In genomic region chr1:152590321-152590720, GRCm38 (mm10) we compare ENCODE assay signal across 18 mouse cellular contexts.
DNase-seq lines count a peak whose midpoint lies in the region; ATAC-seq and TF ChIP-seq lines count a peak whose summit lies in the region.
"Had no signal": no experiment of that assay in that cellular context is flagged by ENCODE, and none has a peak within 500 bp of the region (broad histone marks: within the 10 kb centered on the region; RNA-seq: fewer than 3 reads in every experiment).

No protein-coding gene starts in this region.

- no peak for DNase-seq in heart, adult 9 months (ENCODE audit: low spot score in 2 of 2)
- no peak for DNase-seq in lung, embryonic 14.5 days
- no peak for DNase-seq in lung, postnatal 14 days
- peak; percentile 57 for DNase-seq in embryo, embryonic 11 days
- DNase-seq in limb, embryonic 10.5 days (ENCODE audit: low spot score) = peak; percentile 55
- DNase-seq in stomach, postnatal 0 days (ENCODE audit: low spot score) = no peak
- no peak for DNase-seq in gastrocnemius, postnatal 36 days
- DNase-seq: cerebellum, adult 11 months; kidney, adult 9 months; midbrain, embryonic 14.5 days; right cerebral cortex, postnatal 4 days; thymus, postnatal 25 days had no signal

- no peak overlapping the region for H3K9ac ChIP-seq in heart, embryonic 12.5 days
- H3K9ac ChIP-seq in lung, embryonic 14.5 days = no peak overlapping the region
- no peak overlapping the region for H3K9ac ChIP-seq in stomach, postnatal 0 days (ENCODE audit: low read length)
- H3K9ac ChIP-seq: embryonic facial prominence, embryonic 15.5 days; liver, embryonic 12.5 days had no signal

- no peaks in the 10 kb centered on the region for H3K9me3 ChIP-seq in heart, embryonic 12.5 days (replicated peaks)
- H3K9me3 ChIP-seq in lung, embryonic 14.5 days (ENCODE audit: low read depth, low read length) = no peaks in the 10 kb centered on the region
- H3K9me3 ChIP-seq in limb, embryonic 10.5 days (replicated peaks) = no peaks in the 10 kb centered on the region
- H3K9me3 ChIP-seq in stomach, postnatal 0 days (ENCODE audit: control insufficient read depth, low read length) = no peaks in the 10 kb centered on the region
- H3K9me3 ChIP-seq: embryonic facial prominence, embryonic 15.5 days; liver, embryonic 12.5 days had no signal

- H3K36me3 ChIP-seq in heart, embryonic 12.5 days = peaks cover 18% of the 10 kb centered on the region
- H3K36me3 ChIP-seq in lung, embryonic 14.5 days (ENCODE audit: insufficient read depth) = 0 out of 2 replicates have a peak, but pooled peaks cover 4% of the 10 kb centered on the region
- peaks cover 25% of the 10 kb centered on the region for H3K36me3 ChIP-seq in limb, embryonic 10.5 days
- no peaks in the 10 kb centered on the region for H3K36me3 ChIP-seq in stomach, postnatal 0 days (ENCODE audit: control insufficient read depth, insufficient read depth, low read length)
- H3K36me3 ChIP-seq: embryonic facial prominence, embryonic 15.5 days; liver, embryonic 12.5 days had no signal

- TF ChIP-seq CTCF in lung, embryonic 14.5 days (IDR thresholded peaks at IDR 0.05; ENCODE audit: low read depth) = no peak
- TF ChIP-seq CTCF in stomach, postnatal 0 days (IDR thresholded peaks at IDR 0.05; ENCODE audit: low read depth) = no peak

- no peaks in the 10 kb centered on the region for H3K27me3 ChIP-seq in heart, embryonic 12.5 days (replicated peaks)
- no peaks in the 10 kb centered on the region for H3K27me3 ChIP-seq in lung, embryonic 14.5 days (ENCODE audit: insufficient read depth, low read length)
- no peaks in the 10 kb centered on the region for H3K27me3 ChIP-seq in limb, embryonic 10.5 days (ENCODE audit: low read depth, poor library complexity, severe bottlenecking)
- H3K27me3 ChIP-seq in stomach, postnatal 0 days (ENCODE audit: control insufficient read depth, insufficient read depth, low read length) = no peaks in the 10 kb centered on the region
- H3K27me3 ChIP-seq: embryonic facial prominence, embryonic 15.5 days had no signal

- H3K27ac ChIP-seq in heart, embryonic 12.5 days (ENCODE audit: poor library complexity, severe bottlenecking) = 0 out of 2 replicates have a peak overlapping the region, but pooled peaks have one; percentile 73
- H3K27ac ChIP-seq in lung, embryonic 14.5 days (ENCODE audit: low read depth) = peak overlapping the region; percentile 48; the same call in 1 of the 2 replicates
- peak overlapping the region; percentile 58 for H3K27ac ChIP-seq in limb, embryonic 10.5 days
- no peak overlapping the region for H3K27ac ChIP-seq in stomach, postnatal 0 days (replicated peaks)
- H3K27ac ChIP-seq: liver, embryonic 12.5 days; macrophage had no signal

- no peak for TF ChIP-seq EP300 in stomach, postnatal 0 days (optimal IDR thresholded peaks at IDR 0.05)

- H3K4me2 ChIP-seq in heart, embryonic 12.5 days = no peak overlapping the region
- no peak overlapping the region for H3K4me2 ChIP-seq in lung, embryonic 14.5 days
- H3K4me2 ChIP-seq in stomach, postnatal 0 days (replicated peaks; ENCODE audit: low read depth) = no peak overlapping the region
- H3K4me2 ChIP-seq: embryonic facial prominence, embryonic 15.5 days had no signal

- 82% methylated on average over 5 of the region's 5 CpGs for WGBS in heart, embryonic 12.5 days
- WGBS in lung, embryonic 14.5 days = 77% methylated on average over 5 of the region's 5 CpGs
- 59% methylated on average over 5 of the region's 5 CpGs for WGBS in limb, embryonic 10.5 days
- WGBS in stomach, postnatal 0 days = 66% methylated on average over 5 of the region's 5 CpGs

- peaks cover 78% of the 10 kb centered on the region for H3K4me1 ChIP-seq in heart, embryonic 12.5 days (replicated peaks)
- peaks cover 17% of the 10 kb centered on the region for H3K4me1 ChIP-seq in lung, embryonic 14.5 days (ENCODE audit: insufficient read depth)
- peaks cover 72% of the 10 kb centered on the region for H3K4me1 ChIP-seq in limb, embryonic 10.5 days
- H3K4me1 ChIP-seq in stomach, postnatal 0 days (replicated peaks; ENCODE audit: control insufficient read depth, insufficient read depth) = 0 out of 2 replicates have a peak, but pooled peaks cover 5% of the 10 kb centered on the region

- H3K4me3 ChIP-seq in heart, embryonic 12.5 days = no peak overlapping the region
- H3K4me3 ChIP-seq in lung, embryonic 14.5 days (ENCODE audit: low read depth, low read length) = no peak overlapping the region
- no peak overlapping the region for H3K4me3 ChIP-seq in limb, embryonic 10.5 days
- no peak overlapping the region for H3K4me3 ChIP-seq in stomach, postnatal 0 days (ENCODE audit: low read depth, low read length)
- H3K4me3 ChIP-seq: embryonic facial prominence, embryonic 15.5 days; liver, embryonic 12.5 days had no signal

- ATAC-seq in heart, embryonic 12.5 days (ENCODE audit: insufficient number of reproducible peaks, low FRiP score) = no peak
- no peak for ATAC-seq in lung, embryonic 14.5 days (ENCODE audit: insufficient read depth)
- ATAC-seq in stomach, postnatal 0 days (ENCODE audit: low FRiP score, low TSS enrichment) = no peak
- ATAC-seq: CD4-positive, CD25-positive, alpha-beta regulatory T cell, adult 4 months; hindbrain, embryonic 16.5 days; liver, embryonic 12.5 days had no signal

- intact Hi-C loops in gastrocnemius, postnatal 36 days (cut with DNase I) = no loop called here

Comparison
In these comparisons a context has a peak if more than half of its experiments do, and no peak if none do; other contexts are left out.
1. DNase-seq: peak in embryo, embryonic 11 days (single experiment) and limb, embryonic 10.5 days (single experiment); none in heart, adult 9 months (0 of 2), lung, embryonic 14.5 days (single experiment), lung, postnatal 14 days (single experiment), stomach, postnatal 0 days (single experiment) and gastrocnemius, postnatal 36 days (0 of 2).